Mouse (Mus musculus) myocyte (in vitro differentiated cells): ENCODE measurements at regions not wholly inside any gene's neighbourhood (a gene's known extent, or its start where the extent isn't known, plus 50 kb on each side); places are given as distances from the start of the nearest gene placed in this dataset.
A peak's percentile ranks its signal among the peaks of the same experiment; 100 is the strongest.
"Not testable (repeated sequence)": the region's sequence is repeated elsewhere in the genome, so short reads cannot be mapped to it uniquely, and the experiment has no call there.

Experiments used
- H3K27me3 ChIP-seq: one replicate; pipeline ENCODE4 v1.6.1; 2011; ENCODE audit not compliant: control insufficient read depth, insufficient read depth, insufficient read length
- H3K36me3 ChIP-seq: one replicate; pipeline ENCODE4 v1.6.1; 2011; ENCODE audit not compliant: control insufficient read depth, insufficient read depth
- H3K4me2 ChIP-seq: one replicate; pipeline ENCODE4 v1.6.1; 2011; ENCODE audit warnings: low read depth, control low read depth
- H3K4me3 ChIP-seq: one replicate; pipeline ENCODE4 v1.5.1; 2011; ENCODE audit warnings: mild to moderate bottlenecking, control low read depth, moderate library complexity
- H3K79me2 ChIP-seq: one replicate; pipeline ENCODE4 v1.6.1; 2011; ENCODE audit not compliant: control insufficient read depth, insufficient read depth
- H3ac ChIP-seq: one replicate; pipeline ENCODE4 v1.6.1; 2011; ENCODE audit not compliant: control insufficient read depth, insufficient read length
- CEBPB ChIP-seq: IDR thresholded peaks from 2 replicates; pipeline ENCODE4 v1.6.1; 2011; ENCODE audit warnings: mild to moderate bottlenecking, moderate library complexity; ENCODE audit not compliant: poor library complexity, insufficient read depth, severe bottlenecking
- E2F4 ChIP-seq: IDR thresholded peaks from one replicate; pipeline ENCODE4 v1.6.1; 2011; ENCODE audit warnings: mild to moderate bottlenecking, control low read depth, moderate library complexity; ENCODE audit not compliant: insufficient read depth
- MAX ChIP-seq: IDR thresholded peaks from one replicate; pipeline ENCODE4 v1.6.1; 2011; ENCODE audit warnings: low read depth, mild to moderate bottlenecking, control low read depth
- MYOD1 ChIP-seq, 3 experiments: IDR thresholded peaks; one replicate each; pipeline ENCODE4 v1.6.1; 2011; ENCODE audit warnings: control low read depth in 2 of 3, low read depth in 2 of 3, mild to moderate bottlenecking in 2 of 3, moderate library complexity in 1 of 3; ENCODE audit not compliant: insufficient read length in 2 of 3, control insufficient read depth in 1 of 3
- MYOG ChIP-seq, 3 experiments: IDR thresholded peaks; one replicate each; pipeline ENCODE4 v1.6.1; 2011; ENCODE audit warnings: control low read depth in 2 of 3, low read depth in 2 of 3, mild to moderate bottlenecking in 2 of 3; ENCODE audit not compliant: insufficient read length in 2 of 3, control insufficient read depth in 1 of 3, insufficient read depth in 1 of 3
- POLR2A ChIP-seq: IDR thresholded peaks from one replicate; pipeline ENCODE4 v1.6.1; 2011; ENCODE audit warnings: low read depth, mild to moderate bottlenecking, control low read depth, moderate library complexity; ENCODE audit not compliant: insufficient read length
- POLR2AphosphoS2 ChIP-seq: IDR thresholded peaks from one replicate; pipeline ENCODE4 v1.6.1; 2011; ENCODE audit warnings: low read depth, control low read depth; ENCODE audit not compliant: insufficient read length
- REST ChIP-seq: IDR thresholded peaks from one replicate; pipeline ENCODE4 v1.6.1; 2011; ENCODE audit warnings: mild to moderate bottlenecking, control low read depth, moderate library complexity; ENCODE audit not compliant: insufficient read depth, insufficient read length
- SRF ChIP-seq: IDR thresholded peaks from one replicate; pipeline ENCODE4 v1.6.1; 2011; ENCODE audit warnings: low read depth; ENCODE audit not compliant: control insufficient read depth, insufficient read length
- TCF12 ChIP-seq: IDR thresholded peaks from one replicate; pipeline ENCODE4 v1.6.1; 2011; ENCODE audit warnings: mild to moderate bottlenecking, control low read depth; ENCODE audit not compliant: poor library complexity, insufficient read depth, severe bottlenecking
- TCF3 ChIP-seq: IDR thresholded peaks from one replicate; pipeline ENCODE4 v1.6.1; 2011; ENCODE audit warnings: low read depth, control low read depth; ENCODE audit not compliant: insufficient read length
- USF1 ChIP-seq: IDR thresholded peaks from one replicate; pipeline ENCODE4 v1.6.1; 2011; ENCODE audit warnings: low read depth, mild to moderate bottlenecking, control low read depth, moderate library complexity

- H3K79me2 ChIP-seq, result no peaks in the 10 kb centered on the region
- no peaks in the 10 kb centered on the region for H3K27me3 ChIP-seq
- no peak overlapping the region for H3K4me2 ChIP-seq
- H3K36me3 ChIP-seq, result no peaks in the 10 kb centered on the region
- H3K4me3 ChIP-seq, result no peak overlapping the region
- TF ChIP-seq TCF3 (no peak), USF1 (no peak), TCF12 (no peak), SRF (no peak), POLR2AphosphoS2 (no peak), MYOG (IDR thresholded peaks at IDR 0.05; ENCODE audit: control insufficient read depth in 1 of 3, insufficient read depth in 1 of 3, insufficient read length in 2 of 3, low read depth in 2 of 3) (no peak), CEBPB (no peak), REST (no peak), E2F4 (no peak)
- no peak overlapping the region for H3ac ChIP-seq
Observed at GRCm38 (mm10) chr1:12577978-12578377, 1164.1 kb downstream of the A830018L16Rik start.

DNA sequence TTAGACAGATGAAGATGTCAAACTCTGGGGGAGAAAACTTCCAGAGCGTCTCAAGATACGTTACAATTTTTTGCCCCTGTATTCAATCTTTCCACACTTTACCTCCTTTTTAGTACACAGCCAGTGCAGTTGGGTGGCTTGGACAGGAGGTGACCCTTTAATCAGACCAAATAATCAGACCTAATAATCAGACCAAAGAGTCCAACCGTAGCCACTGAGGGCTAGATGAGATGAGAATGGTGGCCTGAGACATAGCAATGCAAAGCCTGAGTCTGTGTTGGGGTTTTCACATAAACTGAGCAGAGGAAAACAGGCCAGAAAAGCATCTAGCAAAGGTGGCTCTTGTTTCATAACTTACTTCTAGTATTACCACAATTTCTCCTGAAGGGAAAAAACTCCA, 1169.1 kb downstream of the A830018L16Rik start:
- TF ChIP-seq MYOD1 (IDR thresholded peaks at IDR 0.05; ENCODE audit: control insufficient read depth in 1 of 3, insufficient read length in 2 of 3, low read depth in 2 of 3) (no peak), MAX (no peak), USF1 (no peak), E2F4 (no peak), CEBPB (no peak), TCF12 (no peak), REST (no peak), MYOG (IDR thresholded peaks at IDR 0.05; ENCODE audit: control insufficient read depth in 1 of 3, insufficient read depth in 1 of 3, insufficient read length in 2 of 3, low read depth in 2 of 3) (no peak), POLR2AphosphoS2 (no peak), POLR2A (no peak), TCF3 (no peak), SRF (no peak)

GRCm38 (mm10) chr1:12586981-12587380, 1173.1 kb downstream of the A830018L16Rik start:
- not testable (repeated sequence) for H3K4me3 ChIP-seq, H3ac ChIP-seq, H3K36me3 ChIP-seq, H3K27me3 ChIP-seq, H3K79me2 ChIP-seq, H3K4me2 ChIP-seq

More for the DNA sequence above, 1169.1 kb downstream of the A830018L16Rik start:
- Histone ChIP-seq H3K4me2 (no peak overlapping the region), H3ac (no peak overlapping the region), H3K4me3 (no peak overlapping the region), H3K79me2 (no peaks in the 10 kb centered on the region), H3K36me3 (no peaks in the 10 kb centered on the region), H3K27me3 (no peaks in the 10 kb centered on the region)

GRCm38 (mm10) chr1:12612102-12612501, 1198.2 kb downstream of the A830018L16Rik start:
- peak; percentile 41 for TF ChIP-seq TCF12
- TF ChIP-seq POLR2A, result no peak
- TF ChIP-seq POLR2AphosphoS2, result no peak
- no peak for TF ChIP-seq E2F4
- TF ChIP-seq MAX, result no peak
- TF ChIP-seq TCF3, result no peak
- TF ChIP-seq SRF, result no peak
- TF ChIP-seq MYOG (IDR thresholded peaks at IDR 0.05; ENCODE audit: control insufficient read depth in 1 of 3, insufficient read depth in 1 of 3, insufficient read length in 2 of 3, low read depth in 2 of 3), result peak in 1 of 3 experiments; percentile 71
- peak; percentile 90 to 94 (median 93) for TF ChIP-seq MYOD1 (IDR thresholded peaks at IDR 0.05; ENCODE audit: control insufficient read depth in 1 of 3, insufficient read length in 2 of 3, low read depth in 2 of 3)
- TF ChIP-seq CEBPB, result no peak
- no peak for TF ChIP-seq USF1
- TF ChIP-seq REST, result peak; percentile 41
- no peak overlapping the region for H3ac ChIP-seq
- H3K4me3 ChIP-seq, result no peak overlapping the region
- no peaks in the 10 kb centered on the region for H3K36me3 ChIP-seq
- no peaks in the 10 kb centered on the region for H3K79me2 ChIP-seq
- H3K4me2 ChIP-seq, result peak overlapping the region; percentile 20
- H3K27me3 ChIP-seq, result no peaks in the 10 kb centered on the region

GRCm38 (mm10) chr1:12615303-12615702, 1201.4 kb downstream of the A830018L16Rik start:
- no peak overlapping the region for H3K4me2 ChIP-seq

More at GRCm38 (mm10) chr1:12615303-12615702, 1201.4 kb downstream of the A830018L16Rik start:
- Histone ChIP-seq H3K27me3 (no peaks in the 10 kb centered on the region), H3K36me3 (no peaks in the 10 kb centered on the region), H3K4me3 (no peak overlapping the region), H3K79me2 (no peaks in the 10 kb centered on the region), H3ac (no peak overlapping the region)
- TF ChIP-seq E2F4, result no peak
- TF ChIP-seq MAX, result no peak
- no peak for TF ChIP-seq MYOD1 (IDR thresholded peaks at IDR 0.05; ENCODE audit: control insufficient read depth in 1 of 3, insufficient read length in 2 of 3, low read depth in 2 of 3)
- TF ChIP-seq TCF3, result no peak
- no peak for TF ChIP-seq TCF12
- no peak for TF ChIP-seq CEBPB
- TF ChIP-seq SRF, result no peak
- TF ChIP-seq MYOG (IDR thresholded peaks at IDR 0.05; ENCODE audit: control insufficient read depth in 1 of 3, insufficient read depth in 1 of 3, insufficient read length in 2 of 3, low read depth in 2 of 3), result no peak
- TF ChIP-seq REST, result no peak
- no peak for TF ChIP-seq USF1
- no peak for TF ChIP-seq POLR2A
- TF ChIP-seq POLR2AphosphoS2, result no peak
